ENCODE assay signal across 12 mouse cellular contexts in genomic region chr5:75578141-75578540, GRCm38 (mm10). TPM values are rescaled to one million over a fixed set of nuclear protein-coding genes. Genes with fewer than 3 reads are reported as not detected.
DNase-seq lines count a peak whose midpoint lies in the region; ATAC-seq and TF ChIP-seq lines count a peak whose summit lies in the region.
"Had no signal": no experiment of that assay in that cellular context is flagged by ENCODE, and none has a peak within 500 bp of the region (broad histone marks: within the 10 kb centered on the region; RNA-seq: fewer than 3 reads in every experiment).

No protein-coding gene starts in this region.

- H3K27me3 ChIP-seq in midbrain, embryonic 11.5 days (ENCODE audit: control insufficient read depth, insufficient read depth, low read length), result peaks cover 4% of the 10 kb centered on the region; the same call in 1 of the 2 replicates
- H3K27me3 ChIP-seq in midbrain, embryonic 10.5 days (ENCODE audit: low read depth, poor library complexity, severe bottlenecking), result peaks cover 53% of the 10 kb centered on the region
- peaks cover 18% of the 10 kb centered on the region for H3K27me3 ChIP-seq in lung, embryonic 14.5 days (ENCODE audit: insufficient read depth, low read length)
- H3K27me3 ChIP-seq in neural tube, embryonic 15.5 days (replicated peaks), result no peaks in the 10 kb centered on the region

- H3K27ac ChIP-seq in midbrain, embryonic 11.5 days (ENCODE audit: low read depth, low read length), result no peak overlapping the region
- H3K27ac ChIP-seq in midbrain, embryonic 10.5 days (replicated peaks), result no peak overlapping the region
- H3K27ac ChIP-seq in lung, embryonic 14.5 days (ENCODE audit: low read depth), result no peak overlapping the region
- no peak overlapping the region for H3K27ac ChIP-seq in neural tube, embryonic 15.5 days (replicated peaks)
- H3K27ac ChIP-seq: midbrain, embryonic 12.5 days had no signal

- no peaks in the 10 kb centered on the region for H3K9me3 ChIP-seq in midbrain, embryonic 11.5 days (ENCODE audit: control insufficient read depth, low read length)
- H3K9me3 ChIP-seq in midbrain, embryonic 10.5 days (replicated peaks), result no peaks in the 10 kb centered on the region
- no peaks in the 10 kb centered on the region for H3K9me3 ChIP-seq in lung, embryonic 14.5 days (ENCODE audit: low read depth, low read length)
- H3K9me3 ChIP-seq in neural tube, embryonic 15.5 days (replicated peaks), result no peaks in the 10 kb centered on the region
- H3K9me3 ChIP-seq: midbrain, embryonic 12.5 days had no signal

- H3K4me1 ChIP-seq in midbrain, embryonic 11.5 days (ENCODE audit: control insufficient read depth, insufficient read depth, low read length), result peaks cover 8% of the 10 kb centered on the region
- peaks cover 44% of the 10 kb centered on the region for H3K4me1 ChIP-seq in midbrain, embryonic 10.5 days
- no peaks in the 10 kb centered on the region for H3K4me1 ChIP-seq in lung, embryonic 14.5 days (ENCODE audit: insufficient read depth)
- peaks cover 45% of the 10 kb centered on the region for H3K4me1 ChIP-seq in neural tube, embryonic 15.5 days

- 80% methylated on average over 7 of the region's 7 CpGs for WGBS in midbrain, embryonic 11.5 days
- WGBS in midbrain, embryonic 10.5 days, result 85% methylated on average over 7 of the region's 7 CpGs
- 56% methylated on average over 7 of the region's 7 CpGs for WGBS in lung, embryonic 14.5 days
- WGBS in neural tube, embryonic 15.5 days, result 68% methylated on average over 7 of the region's 7 CpGs

- no peak for TF ChIP-seq CTCF in lung, embryonic 14.5 days (IDR thresholded peaks at IDR 0.05; ENCODE audit: low read depth)

- no peak overlapping the region for H3K9ac ChIP-seq in midbrain, embryonic 11.5 days (ENCODE audit: low read length)
- H3K9ac ChIP-seq in lung, embryonic 14.5 days, result no peak overlapping the region
- H3K9ac ChIP-seq in neural tube, embryonic 15.5 days (replicated peaks), result no peak overlapping the region
- H3K9ac ChIP-seq: midbrain, embryonic 12.5 days had no signal

- H3K4me3 ChIP-seq in midbrain, embryonic 11.5 days (ENCODE audit: low read depth, low read length), result no peak overlapping the region
- no peak overlapping the region for H3K4me3 ChIP-seq in midbrain, embryonic 10.5 days
- peak overlapping the region; percentile 18; the same call in 1 of the 2 replicates for H3K4me3 ChIP-seq in lung, embryonic 14.5 days (ENCODE audit: low read depth, low read length)
- H3K4me3 ChIP-seq in neural tube, embryonic 15.5 days (replicated peaks), result peak overlapping the region; percentile 85
- H3K4me3 ChIP-seq: erythroblast, embryonic 14.5 days; midbrain, embryonic 12.5 days had no signal

- peak; percentile 12 for DNase-seq in gastrocnemius, postnatal 14 days
- DNase-seq in gastrocnemius, postnatal 36 days, result no peak
- peak; percentile 79 for DNase-seq in midbrain, embryonic 11.5 days (ENCODE audit: low spot score, missing footprints)
- no peak for DNase-seq in midbrain, embryonic 10.5 days (ENCODE audit: low spot score)
- DNase-seq in lung, embryonic 14.5 days, result peak; percentile 36
- no peak for DNase-seq in adrenal gland, adult 8-10 months
- no peak for DNase-seq in left cerebral cortex, adult 8-10 months (ENCODE audit: low spot score in 2 of 2)
- DNase-seq: B cell, adult 2 months; kidney, postnatal 25 days had no signal

- H3K4me2 ChIP-seq in midbrain, embryonic 11.5 days, result no peak overlapping the region
- peak overlapping the region; percentile 99 for H3K4me2 ChIP-seq in lung, embryonic 14.5 days
- peak overlapping the region; percentile 95 for H3K4me2 ChIP-seq in neural tube, embryonic 15.5 days
- H3K4me2 ChIP-seq: midbrain, embryonic 12.5 days had no signal

- intact Hi-C loops in gastrocnemius, postnatal 14 days (cut with DNase I; ENCODE audit: low total_unique reads), result loop anchor here (10.0 kb wide), 1 partner anchor 277 kb away; no protein-coding TSS in a partner anchor
- intact Hi-C loops in gastrocnemius, postnatal 36 days (cut with DNase I), result no loop called here

- H3K36me3 ChIP-seq in midbrain, embryonic 11.5 days (ENCODE audit: control insufficient read depth, insufficient read depth, low read length), result no peaks in the 10 kb centered on the region
- no peaks in the 10 kb centered on the region for H3K36me3 ChIP-seq in midbrain, embryonic 10.5 days
- H3K36me3 ChIP-seq in lung, embryonic 14.5 days (ENCODE audit: insufficient read depth), result no peaks in the 10 kb centered on the region
- no peaks in the 10 kb centered on the region for H3K36me3 ChIP-seq in neural tube, embryonic 15.5 days
- H3K36me3 ChIP-seq: midbrain, embryonic 12.5 days had no signal

- no peak for ATAC-seq in midbrain, embryonic 11.5 days (ENCODE audit: low FRiP score)
- no peak for ATAC-seq in lung, embryonic 14.5 days (ENCODE audit: insufficient read depth)
- no peak for ATAC-seq in neural tube, embryonic 15.5 days (ENCODE audit: low FRiP score)

RNA-seq across cellular contexts. Expression of gene Kit, which starts 3.4 kb away (rescaled TPM):
- total RNA-seq in gastrocnemius, postnatal 14 days (2021), result 1 to 10 TPM; 3.1 to 3.9 TPM
- under 1 TPM; 0.72 to 0.74 TPM for total RNA-seq in gastrocnemius, postnatal 36 days (2021)
- 19.6 and 20.4 TPM in 2 replicates for polyA plus RNA-seq in midbrain, embryonic 11.5 days (2014; fragmentation: Nextera tagmentation; extraction: Ambion mirVana)
- 21.0 and 23.8 TPM in 2 replicates for polyA plus RNA-seq in midbrain, embryonic 10.5 days (2016; fragmentation: Nextera tagmentation; extraction: Ambion mirVana)
- 44.7 and 49.0 TPM in 2 replicates for polyA plus RNA-seq in lung, embryonic 14.5 days (2014; fragmentation: Nextera tagmentation; extraction: Ambion mirVana)
- 44.2 and 46.0 TPM in 2 replicates for polyA plus RNA-seq in neural tube, embryonic 15.5 days (2015; fragmentation: Nextera tagmentation; extraction: Ambion mirVana)
- 1 to 10 TPM in 3 of 4 experiments, under 1 TPM in 1; 0.99 to 2.0 (median 1.5) TPM for total RNA-seq in adrenal gland, adult 8-10 months (2022)
- 10 to 100 TPM; 27.3 to 34.9 (median 33.6) TPM for total RNA-seq in left cerebral cortex, adult 8-10 months (2022)

Comparison
In these comparisons a context has a peak if more than half of its experiments do, and no peak if none do; other contexts are left out.
1. DNase-seq: peak in gastrocnemius, postnatal 14 days (single experiment), midbrain, embryonic 11.5 days (single experiment) and lung, embryonic 14.5 days (single experiment); none in gastrocnemius, postnatal 36 days (0 of 2), midbrain, embryonic 10.5 days (single experiment), adrenal gland, adult 8-10 months (single experiment) and left cerebral cortex, adult 8-10 months (0 of 2).
2. H3K4me3 ChIP-seq: peak in lung, embryonic 14.5 days (single experiment) and neural tube, embryonic 15.5 days (single experiment); none in midbrain, embryonic 11.5 days (single experiment) and midbrain, embryonic 10.5 days (single experiment).
3. RNA of gene Kit, which starts 3.4 kb away (total RNA-seq): 27.3 to 34.9 TPM in left cerebral cortex, adult 8-10 months; 3.1 to 3.9 TPM in gastrocnemius, postnatal 14 days, 0.99 to 2.0 TPM in adrenal gland, adult 8-10 months and 0.72 to 0.74 TPM in gastrocnemius, postnatal 36 days; every median in the first group is over 4 times any median in the second.